Mouse (Mus musculus): ENCODE results near the gene Atp2a1. TPM values are rescaled to one million over a fixed set of nuclear protein-coding genes. Genes with fewer than 3 reads are reported as not detected.
"Not testable (repeated sequence)": the region's sequence is repeated elsewhere in the genome, so short reads cannot be mapped to it uniquely, and the experiment has no call there.

Gene Atp2a1
- polyA plus RNA-seq, 1 experiment from 2014 or later: 5.3 TPM

DNA sequence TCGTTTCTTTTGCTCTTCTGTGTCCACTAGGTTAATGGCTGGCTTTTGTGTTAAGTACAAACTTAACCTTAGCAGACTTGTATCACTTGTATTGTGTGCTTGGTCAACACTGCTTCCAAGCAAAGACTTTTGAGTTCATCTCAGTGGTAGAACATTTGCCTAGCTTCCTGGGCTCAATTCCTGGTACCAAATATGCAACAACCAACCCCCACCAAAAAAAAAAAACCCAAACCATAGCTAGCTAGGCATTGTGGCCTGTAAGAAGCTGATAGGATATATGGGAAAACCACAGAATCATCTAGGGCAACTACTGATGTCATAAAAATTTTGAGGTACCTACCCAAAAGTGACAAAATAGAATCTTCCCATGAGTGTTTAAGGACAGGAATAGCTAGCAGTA, 28.1 kb upstream of the Atp2a1 start:
- no peak for DNase-seq (ENCODE audit: low spot score)
- Histone ChIP-seq H3K27ac (no peak overlapping the region), H3K36me3 (peaks cover 76% of the 10 kb centered on the region), H3K4me3 (no peak overlapping the region), H3K4me1 (peaks cover 16% of the 10 kb centered on the region), H3K9me3 (replicated peaks) (no peaks in the 10 kb centered on the region), H3K27me3 (ENCODE audit: low read depth, poor library complexity, severe bottlenecking) (no peaks in the 10 kb centered on the region)
- 82% methylated on average over 1 of the region's 1 CpGs for WGBS

DNA sequence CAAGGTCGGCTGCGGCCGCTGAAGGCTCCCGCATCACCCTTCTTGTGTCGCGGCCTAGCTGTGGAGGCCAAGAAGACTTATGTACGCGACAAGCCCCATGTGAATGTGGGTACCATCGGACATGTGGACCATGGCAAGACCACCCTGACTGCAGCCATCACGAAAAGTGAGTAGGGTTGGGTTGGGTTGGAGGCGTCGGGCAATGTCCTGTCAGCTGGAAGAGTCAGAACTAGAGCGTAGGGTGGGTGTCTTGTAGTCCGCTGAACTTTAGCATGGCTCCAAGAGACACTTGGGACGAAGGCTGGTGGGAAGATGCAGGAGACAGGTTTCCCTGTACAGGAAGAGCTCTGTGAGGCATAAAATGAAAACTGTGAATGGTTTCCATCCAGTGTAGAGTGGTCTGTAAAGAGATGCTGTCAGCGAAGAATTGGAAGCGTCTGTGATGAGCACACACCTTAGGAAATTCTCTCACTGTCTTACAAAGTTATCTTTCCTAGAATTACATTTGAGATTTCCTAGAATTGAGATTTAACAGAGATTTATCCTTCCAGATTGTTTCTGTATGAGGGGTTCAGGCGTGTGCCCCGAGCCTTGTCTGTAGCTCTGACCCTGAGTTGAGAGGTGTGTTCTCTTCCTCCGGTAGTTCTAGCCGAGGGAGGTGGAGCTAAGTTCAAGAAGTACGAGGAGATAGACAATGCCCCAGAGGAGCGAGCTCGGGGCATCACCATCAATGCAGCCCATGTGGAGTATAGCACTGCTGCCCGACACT, 24.9 kb upstream of the Atp2a1 start:
- not testable (repeated sequence) for H3K9me3 ChIP-seq (replicated peaks); DNase-seq (ENCODE audit: low spot score); H3K27me3 ChIP-seq (ENCODE audit: low read depth, poor library complexity, severe bottlenecking)
- peaks cover 44% of the 10 kb centered on the region for H3K36me3 ChIP-seq
- WGBS: 21% methylated on average over 25 of the region's 25 CpGs
- peak overlapping the region; percentile 69 for H3K4me3 ChIP-seq
- H3K27ac ChIP-seq: peak overlapping the region; percentile 86
- H3K4me1 ChIP-seq: peaks cover 20% of the 10 kb centered on the region

GRCm38 (mm10) chr7:126487052-126487483, 24.2 kb upstream of the Atp2a1 start, which contains the start of gene Tufm:
Gene Tufm, plus strand, starts transcription at chr7:126487361.
- under 1% methylated on average over 32 of the region's 32 CpGs for WGBS
- peak; percentile 99 for DNase-seq (ENCODE audit: low spot score)
- Histone ChIP-seq H3K4me1 (peaks cover 25% of the 10 kb centered on the region), H3K27me3 (ENCODE audit: low read depth, poor library complexity, severe bottlenecking) (no peaks in the 10 kb centered on the region), H3K4me3 (peak within 1 kb of the TSS; percentile 69), H3K27ac (peak within 1 kb of the TSS; percentile 86), H3K36me3 (peaks cover 37% of the 10 kb centered on the region), H3K9me3 (replicated peaks) (no peaks in the 10 kb centered on the region)

GRCm38 (mm10) chr7:126482392-126482871, 19.5 kb upstream of the Atp2a1 start:
- H3K4me3 ChIP-seq: peak overlapping the region; percentile 51
- peak overlapping the region; percentile 70 for H3K27ac ChIP-seq
- peaks cover 16% of the 10 kb centered on the region for H3K4me1 ChIP-seq
- no peaks in the 10 kb centered on the region for H3K36me3 ChIP-seq
- peak; percentile 86 for DNase-seq (ENCODE audit: low spot score)
- under 1% methylated on average over 23 of the region's 23 CpGs for WGBS
- H3K27me3 ChIP-seq (ENCODE audit: low read depth, poor library complexity, severe bottlenecking): no peaks in the 10 kb centered on the region
- no peaks in the 10 kb centered on the region for H3K9me3 ChIP-seq (replicated peaks)

DNA sequence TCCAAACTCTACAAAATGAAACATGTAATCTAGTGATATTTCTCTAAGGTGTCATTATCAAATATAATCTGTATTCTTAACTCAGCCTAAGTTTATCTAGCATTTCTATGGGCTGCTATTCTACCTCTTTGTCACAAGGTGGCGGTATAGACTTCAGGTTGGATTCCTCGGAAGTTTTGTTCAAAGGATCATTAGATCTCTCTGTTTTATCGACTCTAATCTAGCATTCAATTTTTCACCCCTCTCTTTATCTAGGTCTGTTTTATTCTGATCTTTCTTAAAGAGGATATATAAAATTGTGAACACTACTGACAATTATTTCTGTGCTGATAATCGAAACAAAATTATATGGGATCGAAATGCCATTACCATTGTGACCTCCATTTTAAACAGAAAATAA, 18.8 kb upstream of the Atp2a1 start:
- WGBS: 23% methylated on average over 5 of the region's 5 CpGs

DNA sequence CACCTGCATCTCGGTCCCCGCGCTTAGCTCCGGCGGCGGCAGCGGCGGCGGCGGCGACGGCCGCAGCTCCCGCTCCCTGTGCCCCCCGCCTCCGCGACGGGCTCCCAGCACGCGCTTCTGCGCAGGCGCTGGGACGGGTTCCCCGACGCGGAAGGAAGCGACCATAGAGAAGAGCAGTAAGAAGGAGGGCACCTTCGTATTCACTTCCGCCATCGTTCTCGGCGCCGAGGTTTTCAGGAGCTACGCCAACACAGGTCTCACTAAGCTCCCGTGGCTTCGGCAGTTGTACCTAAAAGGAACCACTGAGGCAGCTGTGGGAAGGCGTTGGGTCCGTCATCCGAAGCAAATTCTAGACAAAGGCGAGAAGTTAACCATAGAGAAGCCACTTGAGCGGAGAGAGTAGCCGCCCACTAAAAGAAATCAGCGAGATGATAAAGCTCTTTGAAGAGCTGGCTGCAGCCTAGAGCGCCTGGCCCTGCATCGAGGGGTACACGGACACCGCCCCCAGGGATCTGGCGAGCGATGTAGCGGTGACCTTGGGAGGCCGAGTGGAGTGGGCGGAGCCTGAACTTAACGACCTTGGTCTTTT, 12.2 kb upstream of the Atp2a1 start, which contains the start of gene Sh2b1:
TSS of gene Sh2b1 (minus strand) at position 432 of the 589 bp plus-strand sequence.
- DNase-seq (ENCODE audit: low spot score): peak; percentile 90
- H3K27me3 ChIP-seq (ENCODE audit: low read depth, poor library complexity, severe bottlenecking): no peaks in the 10 kb centered on the region
- peak within 1 kb of the TSS; percentile 99 for H3K4me3 ChIP-seq
- peak within 1 kb of the TSS; percentile 92 for H3K27ac ChIP-seq
- H3K4me1 ChIP-seq: peaks cover 22% of the 10 kb centered on the region
- no peaks in the 10 kb centered on the region for H3K9me3 ChIP-seq (replicated peaks)
- peaks cover 31% of the 10 kb centered on the region for H3K36me3 ChIP-seq
- WGBS: under 1% methylated on average over 53 of the region's 53 CpGs

More for the DNA sequence above, 18.8 kb upstream of the Atp2a1 start:
- H3K9me3 ChIP-seq (replicated peaks): no peaks in the 10 kb centered on the region
- DNase-seq (ENCODE audit: low spot score): no peak
- H3K27me3 ChIP-seq (ENCODE audit: low read depth, poor library complexity, severe bottlenecking): no peaks in the 10 kb centered on the region
- peaks cover 14% of the 10 kb centered on the region for H3K4me1 ChIP-seq
- H3K36me3 ChIP-seq: no peaks in the 10 kb centered on the region
- H3K27ac ChIP-seq: no peak overlapping the region
- peak overlapping the region; percentile 51 for H3K4me3 ChIP-seq

GRCm38 (mm10) chr7:126474486-126474955, 11.6 kb upstream of the Atp2a1 start:
- DNase-seq (ENCODE audit: low spot score): no peak
- Histone ChIP-seq H3K4me3 (peak overlapping the region; percentile 99), H3K4me1 (peaks cover 22% of the 10 kb centered on the region), H3K27me3 (ENCODE audit: low read depth, poor library complexity, severe bottlenecking) (no peaks in the 10 kb centered on the region), H3K9me3 (replicated peaks) (no peaks in the 10 kb centered on the region), H3K36me3 (peaks cover 37% of the 10 kb centered on the region), H3K27ac (peak overlapping the region; percentile 92)
- 1% methylated on average over 26 of the region's 27 CpGs for WGBS

- H3K36me3 ChIP-seq: peaks cover 46% of the 10 kb centered on the region
- H3K27me3 ChIP-seq (ENCODE audit: low read depth, poor library complexity, severe bottlenecking): no peaks in the 10 kb centered on the region
- H3K4me3 ChIP-seq: peak overlapping the region; percentile 99
- H3K9me3 ChIP-seq (replicated peaks): no peaks in the 10 kb centered on the region
- 89% methylated on average over 9 of the region's 9 CpGs for WGBS
- no peak for DNase-seq (ENCODE audit: low spot score)
- peaks cover 22% of the 10 kb centered on the region for H3K4me1 ChIP-seq
- H3K27ac ChIP-seq: no peak overlapping the region
Measured at GRCm38 (mm10) chr7:126473470-126474086, 10.7 kb upstream of the Atp2a1 start.

DNA sequence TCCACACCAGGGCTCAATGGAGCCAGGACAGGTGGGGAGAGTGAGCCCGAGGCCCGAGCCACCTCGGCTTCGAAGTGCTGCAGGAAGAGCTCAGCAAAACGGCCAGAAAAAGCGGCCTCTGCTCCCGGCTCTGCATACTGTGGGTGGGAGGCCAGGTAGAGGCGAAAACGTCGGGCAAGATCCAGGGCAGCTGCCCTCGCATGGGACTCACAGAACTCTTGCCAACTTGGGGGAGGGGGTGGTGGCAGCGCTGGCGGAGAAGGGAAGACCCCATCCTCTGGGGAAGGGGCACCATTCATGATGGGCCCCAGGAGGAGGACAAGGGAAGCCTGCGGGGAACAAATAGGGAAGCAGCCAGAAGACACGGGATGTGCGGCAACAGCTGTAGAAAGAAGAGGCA, 9.8 kb upstream of the Atp2a1 start:
- Histone ChIP-seq H3K27me3 (ENCODE audit: low read depth, poor library complexity, severe bottlenecking) (no peaks in the 10 kb centered on the region), H3K9me3 (replicated peaks) (no peaks in the 10 kb centered on the region), H3K27ac (no peak overlapping the region), H3K36me3 (peaks cover 55% of the 10 kb centered on the region), H3K4me3 (no peak overlapping the region), H3K4me1 (peaks cover 22% of the 10 kb centered on the region)
- no peak for DNase-seq (ENCODE audit: low spot score)
- WGBS: 93% methylated on average over 16 of the region's 16 CpGs

DNA sequence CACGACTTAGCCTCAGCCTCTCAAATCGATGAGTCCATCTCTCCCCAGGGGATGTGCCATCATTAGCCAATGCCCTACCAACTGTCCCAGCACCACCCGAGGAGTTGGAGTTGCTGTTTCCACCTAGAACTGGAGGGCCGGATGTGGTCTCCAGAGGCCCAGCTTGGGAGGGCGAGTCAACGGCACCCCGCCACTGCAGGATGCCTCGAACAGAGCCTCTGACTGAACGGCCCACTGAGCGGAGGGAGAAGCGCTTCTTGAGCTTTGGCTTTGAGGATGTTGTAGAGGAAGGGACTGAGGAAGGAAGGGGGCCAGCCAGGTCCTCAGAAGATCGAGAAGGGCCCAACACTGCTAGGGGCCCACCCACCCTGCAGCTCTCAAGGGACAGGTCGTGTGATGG, 9.4 kb upstream of the Atp2a1 start:
- no peaks in the 10 kb centered on the region for H3K27me3 ChIP-seq (ENCODE audit: low read depth, poor library complexity, severe bottlenecking)
- no peak overlapping the region for H3K27ac ChIP-seq
- no peak for DNase-seq (ENCODE audit: low spot score)
- H3K36me3 ChIP-seq: peaks cover 59% of the 10 kb centered on the region
- no peaks in the 10 kb centered on the region for H3K9me3 ChIP-seq (replicated peaks)
- H3K4me1 ChIP-seq: peaks cover 22% of the 10 kb centered on the region
- H3K4me3 ChIP-seq: no peak overlapping the region
- WGBS: 93% methylated on average over 13 of the region's 13 CpGs

GRCm38 (mm10) chr7:126471853-126472252, 8.9 kb upstream of the Atp2a1 start:
- Histone ChIP-seq H3K27ac (no peak overlapping the region), H3K4me3 (no peak overlapping the region), H3K9me3 (replicated peaks) (no peaks in the 10 kb centered on the region), H3K36me3 (peaks cover 64% of the 10 kb centered on the region), H3K27me3 (ENCODE audit: low read depth, poor library complexity, severe bottlenecking) (no peaks in the 10 kb centered on the region), H3K4me1 (peaks cover 22% of the 10 kb centered on the region)
- 89% methylated on average over 4 of the region's 4 CpGs for WGBS
- DNase-seq (ENCODE audit: low spot score): no peak

- Histone ChIP-seq H3K4me1 (peaks cover 23% of the 10 kb centered on the region), H3K27me3 (ENCODE audit: low read depth, poor library complexity, severe bottlenecking) (no peaks in the 10 kb centered on the region), H3K36me3 (peaks cover 69% of the 10 kb centered on the region), H3K9me3 (replicated peaks) (no peaks in the 10 kb centered on the region), H3K4me3 (no peak overlapping the region), H3K27ac (no peak overlapping the region)
- 92% methylated on average over 5 of the region's 5 CpGs for WGBS
- no peak for DNase-seq (ENCODE audit: low spot score)
Measured at GRCm38 (mm10) chr7:126471361-126471760, 8.5 kb upstream of the Atp2a1 start.

DNA sequence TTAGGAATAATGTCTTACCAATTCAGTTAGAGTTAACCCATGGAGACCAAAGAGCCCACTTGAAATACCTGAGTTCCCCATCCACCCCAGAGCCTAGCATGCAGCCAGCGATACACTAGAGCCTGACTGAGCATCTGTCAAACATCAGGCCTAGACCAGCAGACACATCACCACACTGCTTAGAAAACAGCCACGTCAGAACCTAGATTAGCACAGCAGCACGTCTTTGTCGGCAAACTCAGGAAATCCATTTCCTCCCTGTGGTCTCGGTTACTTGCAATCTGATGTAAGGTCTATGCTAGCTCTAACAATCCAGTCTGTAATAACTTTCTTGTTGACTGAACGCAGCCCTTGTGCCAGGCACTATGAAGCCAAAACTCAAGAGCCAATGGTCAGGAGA, 7.2 kb upstream of the Atp2a1 start:
- no peak for DNase-seq (ENCODE audit: low spot score)
- H3K27me3 ChIP-seq (ENCODE audit: low read depth, poor library complexity, severe bottlenecking): no peaks in the 10 kb centered on the region
- no peak overlapping the region for H3K27ac ChIP-seq
- no peaks in the 10 kb centered on the region for H3K9me3 ChIP-seq (replicated peaks)
- H3K4me3 ChIP-seq: no peak overlapping the region
- H3K36me3 ChIP-seq: peaks cover 76% of the 10 kb centered on the region
- H3K4me1 ChIP-seq: peaks cover 20% of the 10 kb centered on the region
- WGBS: 87% methylated on average over 6 of the region's 6 CpGs

All from limb, embryonic 10.5 days (tissue).